Mouse (Mus musculus) adrenal gland (tissue): ENCODE data around the gene Cul7.

ENCODE experiments used
- intact Hi-C: fragments of 180-260 bp; cut with DNase I; formaldehyde crosslinking; loops from one replicate; pipeline ENCODE4 v1.15.1; 2025

Cul7 gene

GRCm38 (mm10) chr17:46702100-46702499 is 52.0 kb downstream of the Cul7 start:
- intact Hi-C loops, result loop anchor here (10.0 kb wide), 1 partner anchor 47 kb away; the partner anchor contains the start of gene Cul7

- intact Hi-C loops, result loop anchor here (10.0 kb wide), 1 partner anchor 48 kb away; the partner anchor contains the start of gene Cul7
These were observed 52.4 kb downstream of the Cul7 start for GRCm38 (mm10) chr17:46702506-46702905.

- intact Hi-C loops, result loop anchor here (10.0 kb wide), 1 partner anchor 49 kb away; the partner anchor contains the start of gene Cul7
These were observed 54.1 kb downstream of the Cul7 start for GRCm38 (mm10) chr17:46703971-46704886.

- intact Hi-C loops, result loop anchor here (10.0 kb wide), 1 partner anchor 50 kb away; the partner anchor contains the start of gene Cul7
These were observed 55.0 kb downstream of the Cul7 start, which contains the start of gene Ppp2r5d for GRCm38 (mm10) chr17:46704887-46705835. Ppp2r5d (minus strand) TSS chr17:46705111.

GRCm38 (mm10) chr17:46706375-46707089 is 56.4 kb downstream of the Cul7 start:
- intact Hi-C loops, result loop anchor here (10.0 kb wide), 1 partner anchor 52 kb away; the partner anchor contains the start of gene Cul7

GRCm38 (mm10) chr17:46710959-46711597 is 60.9 kb downstream of the Cul7 start, which contains the start of gene Pex6:
Pex6 (plus strand) TSS chr17:46711463.
- intact Hi-C loops, result loop anchor here (5.0 to 10.0 kb wide), 2 partner anchors 34 to 186 kb away; partner anchors contain the start of gene Mea1

- intact Hi-C loops, result loop anchor here (5.0 to 10.0 kb wide), 2 partner anchors 34 to 187 kb away; partner anchors contain the start of gene Mea1
These were observed 61.6 kb downstream of the Cul7 start for GRCm38 (mm10) chr17:46711612-46712271.

GRCm38 (mm10) chr17:46712442-46712841 is 62.3 kb downstream of the Cul7 start:
- intact Hi-C loops, result loop anchor here (5.0 to 10.0 kb wide), 2 partner anchors 35 to 188 kb away; partner anchors contain the start of gene Mea1

GRCm38 (mm10) chr17:46713849-46714248 is 63.7 kb downstream of the Cul7 start:
- intact Hi-C loops, result loop anchor here (5.0 to 10.0 kb wide), 2 partner anchors 37 to 189 kb away; partner anchors contain the start of gene Mea1
